Mouse (Mus musculus) kidney, adult 10 weeks (tissue): ENCODE results near the gene Scrn1. TPM values are rescaled to one million over a fixed set of nuclear protein-coding genes. Genes with fewer than 3 reads are reported as not detected.

Source experiments
- polyA plus RNA-seq: library from polyadenylated mRNA; stranded (reverse); fragments of 350-450 nt; fragmentation: Illumina TruSeq; extraction: RNeasy Lipid Tissue Mini Kit (QIAGEN cat#74804); gene quantifications from one replicate; pipeline ENCODE4 v1.2.3, GENCODE M21; 2014; ENCODE audit warnings: low read depth, low replicate concordance

The Scrn1 gene
- 2.7 TPM for polyA plus RNA-seq

GRCm38 (mm10) chr6:54565665-54566545 is at the start of gene Scrn1:
Gene Scrn1, minus strand, starts transcription at chr6:54566489.

GRCm38 (mm10) chr6:54597208-54597607 is 30.9 kb upstream of the Scrn1 start, which contains the start of gene Fkbp14:
Gene Fkbp14, minus strand, starts transcription at chr6:54597308.

GRCm38 (mm10) chr6:54594469-54595329 is 28.4 kb upstream of the Scrn1 start, which contains the start of gene Plekha8:
Gene Plekha8, plus strand, starts transcription at chr6:54595111.

Other genes starting within 250 kb of the Scrn1 start
- 10.1 TPM for gene Prr15, start 240.7 kb downstream of the Scrn1 start, polyA plus RNA-seq
- gene Wipf3, start 136.9 kb downstream of the Scrn1 start, polyA plus RNA-seq = 1.6 TPM
- gene Plekha8, start 28.6 kb upstream of the Scrn1 start, polyA plus RNA-seq = 20.4 TPM
- gene Fkbp14, start 30.8 kb upstream of the Scrn1 start, polyA plus RNA-seq = 10.8 TPM
- gene Mturn, start 115.1 kb upstream of the Scrn1 start, polyA plus RNA-seq = 41.5 TPM